Mouse (Mus musculus) kidney, postnatal 0 days (tissue): ENCODE measurements around the gene Tmem150c. TPM values are rescaled to one million over a fixed set of nuclear protein-coding genes. Genes with fewer than 3 reads are reported as not detected.

Experiments
- ATAC-seq: fragments of 200-750 bp; cut with Nextera tagmentation; replicated peaks from 2 replicates; pipeline ENCODE4 v1.8.0; 2017; ENCODE audit warnings: low read depth, moderate number of reproducible peaks, moderate TSS enrichment, moderate library complexity; ENCODE audit not compliant: low FRiP score
- DNase-seq: peaks from one replicate; pipeline ENCODE4 v3.0.0-alpha.2; 2016; ENCODE audit warnings: low spot score
- H3K27ac ChIP-seq: fragments of 300-500 bp; sonication (generic); 2 replicates; pipeline ENCODE4 v1.5.1; 2014; ENCODE audit warnings: mild to moderate bottlenecking
- H3K27me3 ChIP-seq: fragments of 300-500 bp; sonication (generic); 2 replicates; pipeline ENCODE4 v1.6.1; 2014; ENCODE audit warnings: low read length, mixed read lengths; ENCODE audit not compliant: insufficient read depth
- H3K36me3 ChIP-seq: fragments of 300-500 bp; sonication (generic); 2 replicates; pipeline ENCODE4 v1.6.1; 2014; ENCODE audit warnings: low read length, mixed read lengths; ENCODE audit not compliant: insufficient read depth
- H3K4me1 ChIP-seq: fragments of 300-500 bp; sonication (generic); replicated peaks from 2 replicates; pipeline ENCODE4 v1.6.1; 2014; ENCODE audit warnings: antibody characterized with exemption, low read length, mixed read lengths; ENCODE audit not compliant: insufficient read depth
- H3K4me2 ChIP-seq: fragments of 300-500 bp; sonication (generic); 2 replicates; pipeline ENCODE4 v1.6.1; 2014; ENCODE audit warnings: mild to moderate bottlenecking, low read length, moderate library complexity, mixed read lengths
- H3K4me3 ChIP-seq: fragments of 300-500 bp; sonication (generic); replicated peaks from 2 replicates; pipeline ENCODE4 v1.5.1; 2014; ENCODE audit warnings: low read depth, low read length
- H3K9ac ChIP-seq: fragments of 300-500 bp; sonication (generic); 2 replicates; pipeline ENCODE4 v1.6.1; 2014; ENCODE audit warnings: low read depth, low read length
- H3K9me3 ChIP-seq: fragments of 300-500 bp; sonication (generic); replicated peaks from 2 replicates; pipeline ENCODE4 v1.6.1; 2016; ENCODE audit warnings: low read length, inconsistent platforms, mixed read lengths
- CTCF ChIP-seq: IDR thresholded peaks from 2 replicates; pipeline ENCODE4 v1.5.1; 2016; ENCODE audit warnings: antibody characterized with exemption, low read depth, mild to moderate bottlenecking, moderate library complexity
- WGBS: fragments of 180-500 bp; shearing (Covaris S2); extraction: QIAGEN DNeasy Blood & Tissue Kit; methylation state at CpG from one replicate; pipeline ENCODE4 v1.1.7; 2014; 5-methylcytosine and 5-hydroxymethylcytosine counted together
- polyA plus RNA-seq: library from polyadenylated mRNA; unstranded; fragments of >200 nt; fragmentation: Nextera tagmentation; extraction: Ambion mirVana; gene quantifications from 2 replicates; pipeline ENCODE4 v1.2.1, GENCODE M21; 2015

Tmem150c gene
- 26.3 and 27.3 TPM in 2 replicates for polyA plus RNA-seq

DNA sequence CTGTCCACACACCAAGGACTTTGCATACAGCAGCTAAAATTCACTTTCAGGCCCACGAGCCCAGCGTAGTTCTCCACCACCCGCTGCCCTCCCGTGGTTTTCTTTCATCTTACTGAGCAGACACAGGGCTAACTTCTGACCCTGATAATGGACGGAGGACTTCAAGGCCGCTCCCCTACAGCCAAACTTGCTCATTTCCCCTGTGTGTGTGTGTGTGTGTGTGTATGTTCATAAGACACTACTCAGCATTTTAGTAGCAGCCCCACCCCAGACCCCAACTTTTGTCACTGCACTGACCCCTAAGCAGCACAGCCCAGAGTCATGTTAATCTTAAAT lies at the start of gene Tmem150c:
Gene Tmem150c, minus strand, starts transcription at position 171 of the 336 bp plus-strand sequence.
- Histone ChIP-seq H3K9ac (peak within 1 kb of the TSS; percentile 73), H3K4me1 (0 out of 2 replicates have a peak, but pooled peaks cover 5% of the 10 kb centered on the region), H3K27ac (peak within 1 kb of the TSS; percentile 79)

DNA sequence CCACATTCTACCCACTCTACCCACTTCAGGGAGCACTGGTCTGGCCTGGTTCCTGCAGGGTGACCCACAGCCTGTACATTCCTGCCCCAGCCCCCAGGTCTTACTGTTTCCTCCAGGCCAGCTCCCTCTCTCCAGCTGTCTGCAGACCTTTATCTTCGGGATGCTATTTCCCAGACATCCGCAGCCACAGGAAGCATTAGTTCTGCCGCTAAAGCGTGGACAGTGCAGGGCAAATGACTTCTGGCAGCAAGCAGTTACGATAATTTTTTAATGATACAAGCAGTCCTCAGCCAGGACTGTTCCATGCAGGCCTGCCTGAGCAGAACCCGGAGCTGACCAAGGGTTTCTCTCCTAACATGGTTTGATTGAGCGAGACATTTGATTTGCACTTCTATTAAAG lies 49.5 kb upstream of the Tmem150c start:
- H3K9ac ChIP-seq = no peak overlapping the region
- H3K9me3 ChIP-seq = no peaks in the 10 kb centered on the region
- TF ChIP-seq CTCF = no peak
- H3K27me3 ChIP-seq = no peaks in the 10 kb centered on the region
- H3K4me1 ChIP-seq = no peaks in the 10 kb centered on the region
- WGBS = 75% methylated on average over 7 of the region's 7 CpGs
- no peak overlapping the region for H3K27ac ChIP-seq
- H3K4me3 ChIP-seq = no peak overlapping the region
- no peaks in the 10 kb centered on the region for H3K36me3 ChIP-seq
- no peak for ATAC-seq
- DNase-seq = no peak
- H3K4me2 ChIP-seq = no peak overlapping the region

More for the DNA sequence above, at the start of gene Tmem150c:
- no peak for TF ChIP-seq CTCF
- DNase-seq (no peak), ATAC-seq (peak; percentile 4; the same call in 1 of the 2 replicates)
- Histone ChIP-seq H3K36me3 (no peaks in the 10 kb centered on the region), H3K27me3 (no peaks in the 10 kb centered on the region), H3K9me3 (no peaks in the 10 kb centered on the region), H3K4me2 (peak within 1 kb of the TSS; percentile 99), H3K4me3 (peak within 1 kb of the TSS; percentile 88)
- 11% methylated on average over 6 of the region's 6 CpGs for WGBS

DNA sequence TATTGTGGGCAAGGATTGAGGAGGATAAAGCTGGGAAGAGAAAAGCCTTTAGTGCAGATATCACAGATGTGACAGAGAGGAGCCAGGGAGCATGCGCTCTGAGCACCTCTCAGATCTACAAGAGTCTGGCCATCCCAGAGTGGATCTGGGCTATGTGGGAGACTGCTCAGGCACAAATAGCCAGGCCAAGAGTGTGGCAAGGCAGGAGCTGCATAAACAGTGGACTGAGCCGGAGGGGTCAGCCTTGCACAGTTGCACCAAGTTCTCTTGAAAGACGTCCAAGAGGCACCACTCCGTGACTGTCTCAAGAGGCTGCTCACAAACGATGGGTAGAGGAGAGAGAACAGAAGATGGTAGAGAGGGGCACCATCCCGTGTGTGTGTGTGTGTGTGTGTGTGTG lies 47.1 kb upstream of the Tmem150c start:
- H3K9ac ChIP-seq = no peak overlapping the region
- H3K27ac ChIP-seq = no peak overlapping the region
- no peaks in the 10 kb centered on the region for H3K27me3 ChIP-seq
- no peak for TF ChIP-seq CTCF
- H3K4me3 ChIP-seq = no peak overlapping the region
- no peaks in the 10 kb centered on the region for H3K4me1 ChIP-seq
- H3K36me3 ChIP-seq = no peaks in the 10 kb centered on the region
- 39% methylated on average over 6 of the region's 6 CpGs for WGBS
- no peak for DNase-seq
- no peak overlapping the region for H3K4me2 ChIP-seq
- ATAC-seq = no peak
- no peaks in the 10 kb centered on the region for H3K9me3 ChIP-seq

DNA sequence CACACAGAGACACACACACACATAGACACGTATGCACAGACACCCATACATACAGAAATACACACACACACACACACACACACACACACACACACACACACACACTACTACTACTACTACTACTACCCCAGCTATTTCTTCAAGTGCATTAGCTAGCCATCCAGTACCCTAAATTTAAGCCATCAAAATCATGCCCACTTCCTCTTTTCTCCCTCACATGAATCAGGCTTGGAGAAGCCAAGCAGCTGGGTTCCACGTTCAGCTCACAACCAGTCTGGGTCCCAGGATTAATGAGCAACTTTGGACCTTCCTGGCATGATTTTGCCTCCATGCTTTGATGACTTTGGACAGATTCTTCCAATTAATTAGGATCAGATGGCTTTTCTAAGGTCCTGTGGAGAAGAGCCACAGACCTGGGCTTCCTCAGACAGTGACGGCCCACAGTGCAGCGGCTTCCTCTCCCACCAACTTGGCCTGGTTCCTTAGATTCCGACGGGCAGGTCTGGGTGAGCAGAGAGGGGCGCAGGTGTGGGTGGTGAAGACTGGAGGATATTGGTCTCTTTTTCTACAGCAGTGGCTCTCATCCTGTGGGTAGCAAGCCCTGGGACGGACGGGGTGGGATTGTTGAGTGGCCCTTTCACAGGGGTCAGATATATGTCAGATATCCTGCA lies 46.0 kb upstream of the Tmem150c start:
- no peak for TF ChIP-seq CTCF
- no peaks in the 10 kb centered on the region for H3K36me3 ChIP-seq
- no peaks in the 10 kb centered on the region for H3K4me1 ChIP-seq
- no peak overlapping the region for H3K27ac ChIP-seq
- DNase-seq (no peak), ATAC-seq (no peak)
- H3K9ac ChIP-seq = no peak overlapping the region
- 84% methylated on average over 9 of the region's 9 CpGs for WGBS
- H3K4me3 ChIP-seq = no peak overlapping the region
- no peaks in the 10 kb centered on the region for H3K9me3 ChIP-seq
- no peak overlapping the region for H3K4me2 ChIP-seq
- no peaks in the 10 kb centered on the region for H3K27me3 ChIP-seq

DNA sequence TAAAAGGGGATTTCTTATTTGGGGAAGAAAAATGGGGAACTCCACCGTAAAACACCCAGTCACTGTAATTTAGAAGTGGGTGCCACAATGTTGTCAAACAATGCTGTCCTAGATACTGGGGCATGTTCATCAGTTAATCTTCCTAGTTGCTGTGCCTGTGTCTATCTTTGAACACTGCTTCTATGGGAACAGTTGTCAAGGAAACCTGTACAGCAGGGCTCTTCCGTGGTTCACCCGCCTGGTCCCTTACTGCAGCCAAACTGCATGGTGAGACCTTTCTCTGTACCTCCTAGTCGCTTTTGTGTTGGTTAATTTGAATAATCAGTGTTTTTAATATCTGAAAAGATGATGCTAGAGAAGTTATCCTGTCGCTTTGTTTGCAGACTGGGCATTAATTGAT lies 41.2 kb upstream of the Tmem150c start:
- no peak for DNase-seq
- TF ChIP-seq CTCF = no peak
- Histone ChIP-seq H3K4me3 (no peak overlapping the region), H3K9me3 (no peaks in the 10 kb centered on the region), H3K4me2 (no peak overlapping the region), H3K9ac (no peak overlapping the region), H3K36me3 (no peaks in the 10 kb centered on the region), H3K27me3 (no peaks in the 10 kb centered on the region; the same call in 1 of the 2 replicates), H3K4me1 (peaks cover 4% of the 10 kb centered on the region; the same call in 1 of the 2 replicates), H3K27ac (no peak overlapping the region)
- no peak for ATAC-seq
- 69% methylated on average over 5 of the region's 5 CpGs for WGBS

DNA sequence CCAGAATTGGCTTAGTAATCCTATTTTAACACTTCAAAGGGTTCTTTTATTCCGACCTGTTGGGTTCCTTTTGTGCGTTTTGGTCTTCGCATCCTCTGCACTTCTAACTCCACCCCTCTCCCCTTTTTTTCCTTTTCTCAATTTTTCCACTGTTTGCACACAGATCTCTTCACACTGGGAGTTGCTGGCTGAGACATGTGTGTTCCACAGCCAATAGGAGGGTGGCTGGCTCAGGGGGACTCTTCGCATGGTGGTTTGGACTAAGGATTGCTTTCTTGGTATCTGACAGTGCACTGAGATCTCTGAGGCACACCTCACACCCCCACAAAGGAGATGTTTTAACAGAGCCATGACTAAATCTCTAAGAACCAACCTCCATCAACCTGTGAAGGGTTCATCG lies 40.7 kb upstream of the Tmem150c start:
- Histone ChIP-seq H3K27me3 (no peaks in the 10 kb centered on the region; the same call in 1 of the 2 replicates), H3K36me3 (no peaks in the 10 kb centered on the region), H3K9me3 (no peaks in the 10 kb centered on the region), H3K4me2 (no peak overlapping the region), H3K9ac (no peak overlapping the region), H3K4me3 (no peak overlapping the region), H3K4me1 (peaks cover 4% of the 10 kb centered on the region; the same call in 1 of the 2 replicates), H3K27ac (no peak overlapping the region)
- no peak for DNase-seq
- WGBS = 80% methylated on average over 5 of the region's 5 CpGs
- no peak for TF ChIP-seq CTCF
- no peak for ATAC-seq
